Mouse (Mus musculus) spleen, postnatal 4 days (tissue): ENCODE measurements at regions not wholly inside any gene's neighbourhood (a gene's known extent, or its start where the extent isn't known, plus 50 kb on each side); places are given as distances from the start of the nearest gene placed in this dataset.

Source experiments
- DNase-seq, 2 experiments: peaks; one replicate each; pipeline ENCODE4 v3.0.0; 2022; ENCODE audit warnings: low spot score in 2 of 2

GRCm38 (mm10) chr14:71473907-71474306 is 874.3 kb upstream of the Fam160b2 start:
- DNase-seq = no peak

GRCm38 (mm10) chr14:71432364-71432763 is 832.7 kb upstream of the Fam160b2 start:
- DNase-seq = no peak
